1 mouse cellular context compared by ENCODE assay signal in the genomic region with DNA sequence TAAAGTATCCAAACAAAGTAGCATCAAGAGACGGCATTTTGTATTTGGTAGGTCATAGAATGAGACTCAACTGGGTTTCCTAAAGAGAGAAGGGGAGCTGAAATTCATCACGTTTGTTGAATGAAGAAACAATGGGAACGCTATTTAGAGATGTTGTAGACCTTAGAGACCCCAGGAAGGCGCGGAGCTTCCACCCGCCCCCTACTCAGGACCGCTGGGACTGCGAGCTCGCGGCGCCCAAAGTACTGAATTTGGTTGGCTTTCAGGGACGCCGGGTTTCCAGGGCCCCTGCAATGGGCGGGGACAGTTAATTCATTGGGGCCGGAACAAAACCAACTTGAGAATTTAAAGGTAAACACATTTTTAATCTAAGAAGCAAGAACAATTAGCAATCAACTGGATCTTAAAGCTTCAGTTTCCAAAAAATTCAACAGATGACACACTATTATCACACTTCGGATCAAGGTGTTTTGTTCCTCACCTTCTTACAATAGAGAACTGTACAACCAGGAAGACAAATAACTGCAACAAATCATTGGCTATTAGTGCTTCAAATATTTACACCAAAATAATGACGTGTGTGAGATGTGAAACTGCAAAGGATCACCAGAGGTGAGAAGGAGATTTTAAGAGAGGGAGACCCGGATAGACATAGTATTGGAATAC.
TF ChIP-seq lines count a peak whose summit lies in the region.

A gene (minus strand): TSS at position 236 of the 666 bp plus-strand sequence.

TF ChIP-seq in MEL, 35 proteins besides CTCF, POLR2A, EP300 and RAD21 (continued from another document):
- TF ChIP-seq MAZ (IDR thresholded peaks at IDR 0.05; ENCODE audit: low read depth, low read length) = peak; percentile 39; the same call in 1 of the 2 replicates
- peak; percentile 4 for TF ChIP-seq USF1 (IDR thresholded peaks at IDR 0.05; ENCODE audit: low read depth, low read length)
- TF ChIP-seq CHD1 (IDR thresholded peaks at IDR 0.05; ENCODE audit: low read depth, low read length) = no peak
